Mouse (Mus musculus): ENCODE data around the gene Galr3. TPM values are rescaled to one million over a fixed set of nuclear protein-coding genes. Genes with fewer than 3 reads are reported as not detected.
A peak's percentile ranks its signal among the peaks of the same experiment; 100 is the strongest.
"Not testable (repeated sequence)": the region's sequence is repeated elsewhere in the genome, so short reads cannot be mapped to it uniquely, and the experiment has no call there.

Galr3 gene
- polyA plus RNA-seq, 1 experiment from 2014 or later, result not detected

GRCm38 (mm10) chr15:79030551-79031435 lies 10.9 kb upstream of the Galr3 start:
- peak overlapping the region; percentile 97 for H3K4me2 ChIP-seq
- no peaks in the 10 kb centered on the region for H3K9me3 ChIP-seq (ENCODE audit: low read depth, low read length)
- H3K36me3 ChIP-seq (ENCODE audit: insufficient read depth), result peaks cover 7% of the 10 kb centered on the region; the same call in 1 of the 2 replicates
- peak overlapping the region; percentile 100 for H3K9ac ChIP-seq
- DNase-seq, result peak; percentile 97
- H3K27ac ChIP-seq (ENCODE audit: low read depth), result peak overlapping the region; percentile 64
- H3K4me3 ChIP-seq (ENCODE audit: low read depth, low read length), result peak overlapping the region; percentile 78
- peak; percentile 80 for ATAC-seq (ENCODE audit: insufficient read depth)
- peaks cover 13% of the 10 kb centered on the region; the same call in 1 of the 2 replicates for H3K4me1 ChIP-seq (ENCODE audit: insufficient read depth)
- no peaks in the 10 kb centered on the region for H3K27me3 ChIP-seq (ENCODE audit: insufficient read depth, low read length)
- TF ChIP-seq CTCF (IDR thresholded peaks at IDR 0.05; ENCODE audit: low read depth), result no peak
- under 1% methylated on average over 52 of the region's 52 CpGs for WGBS

DNA sequence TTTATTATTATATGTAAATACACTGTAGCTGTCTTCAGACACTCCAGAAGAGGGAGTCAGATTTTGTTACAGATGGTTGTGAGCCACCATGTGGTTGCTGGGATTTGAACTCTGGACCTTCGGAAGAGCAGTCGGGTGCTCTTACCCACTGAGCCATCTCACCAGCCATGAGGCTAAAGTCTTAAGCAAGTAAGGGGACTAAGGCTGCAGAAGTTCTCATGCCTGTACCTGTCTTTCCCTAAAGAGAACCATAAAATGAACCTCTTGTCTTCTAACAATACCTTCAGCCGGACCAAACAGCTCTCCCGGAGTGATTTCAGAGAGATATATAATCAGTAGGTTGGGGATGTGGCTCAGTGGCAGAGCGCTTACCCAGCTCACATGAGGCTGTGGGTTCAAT lies 9.8 kb upstream of the Galr3 start:
- 90% methylated on average over 5 of the region's 5 CpGs for WGBS

DNA sequence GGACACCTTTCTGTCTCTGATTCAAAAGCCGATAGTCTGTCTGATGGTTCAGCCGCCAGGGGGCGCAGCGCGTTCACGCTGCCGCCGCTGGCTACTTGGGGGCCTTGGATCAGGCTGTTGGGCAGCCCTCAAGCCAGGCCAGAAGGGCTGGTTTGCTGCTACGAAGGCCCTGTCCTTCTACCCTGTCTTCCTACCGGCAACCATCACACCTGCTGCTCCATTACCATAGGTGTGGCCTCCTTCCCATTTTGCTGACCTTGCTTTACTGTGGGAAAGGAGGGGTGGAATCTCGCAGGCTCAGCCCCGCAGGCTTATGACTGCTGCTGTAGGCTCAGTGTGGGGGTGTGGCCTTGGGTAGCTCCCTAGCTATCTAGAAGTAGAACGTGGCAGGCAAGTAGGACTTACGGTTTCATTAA lies 3.8 kb upstream of the Galr3 start:
- DNase-seq, result peak; percentile 87
- H3K9ac ChIP-seq, result no peak overlapping the region
- peaks cover 26% of the 10 kb centered on the region for H3K27me3 ChIP-seq (ENCODE audit: insufficient read depth, low read length)
- H3K4me2 ChIP-seq, result 0 out of 2 replicates have a peak overlapping the region, but pooled peaks have one; percentile 15
- H3K4me3 ChIP-seq (ENCODE audit: low read depth, low read length), result no peak overlapping the region
- no peak for ATAC-seq (ENCODE audit: insufficient read depth)
- H3K36me3 ChIP-seq (ENCODE audit: insufficient read depth), result peaks cover 21% of the 10 kb centered on the region; the same call in 1 of the 2 replicates
- no peak overlapping the region for H3K27ac ChIP-seq (ENCODE audit: low read depth)
- H3K4me1 ChIP-seq (ENCODE audit: insufficient read depth), result 0 out of 2 replicates have a peak, but pooled peaks cover 3% of the 10 kb centered on the region
- peak; percentile 93 for TF ChIP-seq CTCF (IDR thresholded peaks at IDR 0.05; ENCODE audit: low read depth)
- no peaks in the 10 kb centered on the region for H3K9me3 ChIP-seq (ENCODE audit: low read depth, low read length)
- 12% methylated on average over 14 of the region's 14 CpGs for WGBS

More for the DNA sequence above, 9.8 kb upstream of the Galr3 start:
- not testable (repeated sequence) for H3K27ac ChIP-seq (ENCODE audit: low read depth); H3K4me1 ChIP-seq (ENCODE audit: insufficient read depth); H3K4me2 ChIP-seq; H3K27me3 ChIP-seq (ENCODE audit: insufficient read depth, low read length); H3K9ac ChIP-seq; ATAC-seq (ENCODE audit: insufficient read depth); H3K9me3 ChIP-seq (ENCODE audit: low read depth, low read length); H3K4me3 ChIP-seq (ENCODE audit: low read depth, low read length); DNase-seq
- peaks cover 17% of the 10 kb centered on the region; the same call in 1 of the 2 replicates for H3K36me3 ChIP-seq (ENCODE audit: insufficient read depth)

DNA sequence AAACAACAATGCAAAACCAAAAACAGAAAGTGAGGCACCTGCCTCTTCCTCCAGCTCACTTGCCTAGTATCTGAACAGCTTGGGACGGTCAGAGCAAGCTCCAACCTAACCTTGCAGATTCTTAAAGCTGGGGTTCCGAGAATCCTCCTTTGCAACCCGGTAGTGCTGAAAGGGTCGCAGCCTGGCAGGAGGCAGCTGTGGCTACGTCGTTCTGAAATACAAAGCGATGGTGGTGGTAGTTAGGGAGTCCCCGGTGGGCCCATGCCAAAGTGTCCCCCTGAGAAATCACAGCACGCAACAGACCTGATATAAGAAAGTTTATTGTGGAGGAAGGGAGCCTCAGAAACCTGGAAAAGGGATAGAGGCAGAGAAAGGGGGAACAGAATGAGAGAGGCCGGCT lies 3.4 kb upstream of the Galr3 start:
- WGBS, result 74% methylated on average over 10 of the region's 10 CpGs
- no peak for DNase-seq
- Histone ChIP-seq H3K27me3 (ENCODE audit: insufficient read depth, low read length) (peaks cover 30% of the 10 kb centered on the region), H3K4me3 (ENCODE audit: low read depth, low read length) (no peak overlapping the region), H3K4me1 (ENCODE audit: insufficient read depth) (0 out of 2 replicates have a peak, but pooled peaks cover 3% of the 10 kb centered on the region), H3K27ac (ENCODE audit: low read depth) (no peak overlapping the region), H3K36me3 (ENCODE audit: insufficient read depth) (peaks cover 21% of the 10 kb centered on the region; the same call in 1 of the 2 replicates), H3K9me3 (ENCODE audit: low read depth, low read length) (no peaks in the 10 kb centered on the region), H3K4me2 (no peak overlapping the region), H3K9ac (no peak overlapping the region)
- TF ChIP-seq CTCF (IDR thresholded peaks at IDR 0.05; ENCODE audit: low read depth), result no peak
- no peak for ATAC-seq (ENCODE audit: insufficient read depth)

DNA sequence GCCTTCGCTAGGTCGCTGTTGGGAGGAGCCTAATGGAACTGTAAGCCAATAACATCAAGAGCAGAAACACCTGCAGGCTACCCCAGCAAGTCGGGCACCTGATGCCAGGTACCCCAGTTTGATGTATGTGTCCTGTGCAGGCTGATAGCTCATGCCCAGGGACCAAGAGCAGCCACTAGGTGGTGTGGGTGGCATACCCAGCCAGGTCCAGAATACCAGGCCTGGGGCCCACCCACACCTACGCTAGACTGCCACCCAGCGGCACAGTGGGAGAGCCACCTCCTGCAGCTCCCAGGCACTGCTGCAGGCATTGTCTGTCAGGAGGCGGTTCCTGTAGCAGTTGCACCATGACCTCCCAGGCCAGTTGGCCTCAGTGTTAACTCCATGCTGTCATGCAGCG lies 2.8 kb upstream of the Galr3 start:
- WGBS, result 11% methylated on average over 7 of the region's 7 CpGs
- peak; percentile 88 for TF ChIP-seq CTCF (IDR thresholded peaks at IDR 0.05; ENCODE audit: low read depth)
- peaks cover 21% of the 10 kb centered on the region; the same call in 1 of the 2 replicates for H3K36me3 ChIP-seq (ENCODE audit: insufficient read depth)
- H3K4me2 ChIP-seq, result no peak overlapping the region
- peak; percentile 60 for ATAC-seq (ENCODE audit: insufficient read depth)
- no peaks in the 10 kb centered on the region for H3K9me3 ChIP-seq (ENCODE audit: low read depth, low read length)
- H3K4me3 ChIP-seq (ENCODE audit: low read depth, low read length), result no peak overlapping the region
- H3K27me3 ChIP-seq (ENCODE audit: insufficient read depth, low read length), result peaks cover 35% of the 10 kb centered on the region
- H3K4me1 ChIP-seq (ENCODE audit: insufficient read depth), result 0 out of 2 replicates have a peak, but pooled peaks cover 3% of the 10 kb centered on the region
- no peak overlapping the region for H3K9ac ChIP-seq
- DNase-seq, result peak; percentile 84
- H3K27ac ChIP-seq (ENCODE audit: low read depth), result no peak overlapping the region

- WGBS, result 16% methylated on average over 24 of the region's 24 CpGs
- DNase-seq, result peak; percentile 68
- Histone ChIP-seq H3K27me3 (ENCODE audit: insufficient read depth, low read length) (peaks cover 39% of the 10 kb centered on the region), H3K9me3 (ENCODE audit: low read depth, low read length) (no peaks in the 10 kb centered on the region), H3K36me3 (ENCODE audit: insufficient read depth) (peaks cover 14% of the 10 kb centered on the region; the same call in 1 of the 2 replicates), H3K27ac (ENCODE audit: low read depth) (no peak overlapping the region), H3K4me2 (peak overlapping the region; percentile 55), H3K4me1 (ENCODE audit: insufficient read depth) (0 out of 2 replicates have a peak, but pooled peaks cover 3% of the 10 kb centered on the region), H3K4me3 (ENCODE audit: low read depth, low read length) (peak overlapping the region; percentile 14; the same call in 1 of the 2 replicates), H3K9ac (peak overlapping the region; percentile 9; the same call in 1 of the 2 replicates)
- no peak for TF ChIP-seq CTCF (IDR thresholded peaks at IDR 0.05; ENCODE audit: low read depth)
- ATAC-seq (ENCODE audit: insufficient read depth), result no peak
Observed at GRCm38 (mm10) chr15:79040501-79041416, 926 bp upstream of the Galr3 start.

Measured in lung, embryonic 14.5 days (tissue).